In the genomic region with DNA sequence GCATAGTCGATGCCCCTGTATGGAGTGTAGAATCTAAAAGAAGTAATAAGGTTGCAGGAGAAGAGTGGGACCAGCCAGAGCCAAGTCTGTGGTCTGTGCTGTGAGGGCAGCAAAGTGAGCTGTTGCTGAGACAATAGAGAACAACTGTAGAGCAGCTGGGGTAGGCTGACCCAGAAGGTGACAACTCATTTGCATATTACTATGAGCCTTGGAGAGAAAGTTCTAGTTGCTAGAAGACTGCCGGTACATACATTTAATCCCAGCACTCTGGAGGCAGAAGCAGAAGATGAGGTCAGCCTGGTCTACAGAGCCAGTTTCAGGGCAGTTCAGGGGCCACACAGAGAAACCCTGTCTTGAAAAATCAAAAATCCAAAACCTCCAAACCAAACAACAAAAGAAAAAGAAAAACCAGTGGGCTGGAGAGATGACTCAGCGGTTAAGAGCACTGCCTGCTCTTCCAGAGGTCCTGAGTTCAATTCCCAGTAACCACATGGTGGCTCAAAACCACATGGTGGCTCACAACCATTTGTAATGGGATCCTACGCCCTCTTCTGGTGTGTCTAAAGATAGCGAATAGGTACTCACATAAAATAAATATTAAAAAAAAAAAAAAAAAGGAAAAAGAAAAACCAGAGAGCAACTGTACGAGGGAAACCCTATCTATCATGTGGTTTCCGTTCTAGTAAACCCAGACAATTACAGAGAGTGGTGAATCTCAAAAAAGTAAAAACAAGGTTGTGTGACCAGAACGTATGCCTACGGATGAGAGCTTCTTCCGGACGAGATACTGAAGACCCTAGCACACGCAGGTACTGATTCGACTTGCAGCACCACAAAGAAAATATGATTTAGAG, we compare ENCODE assay signal across 8 mouse cellular contexts. TPM values are rescaled to one million over a fixed set of nuclear protein-coding genes. Genes with fewer than 3 reads are reported as not detected.
DNase-seq lines count a peak whose midpoint lies in the region; ATAC-seq lines count a peak whose summit lies in the region.

No protein-coding gene starts in this region.

- H3K9ac ChIP-seq in heart, embryonic 16.5 days (ENCODE audit: low read length), result no peak overlapping the region
- no peak overlapping the region for H3K9ac ChIP-seq in hindbrain, embryonic 16.5 days (ENCODE audit: low read depth, low read length)
- no peak overlapping the region for H3K9ac ChIP-seq in midbrain, embryonic 13.5 days (replicated peaks)

- 41% methylated on average over 13 of the region's 13 CpGs for WGBS in heart, embryonic 16.5 days
- WGBS in hindbrain, embryonic 16.5 days, result 50% methylated on average over 13 of the region's 13 CpGs
- WGBS in midbrain, embryonic 13.5 days, result 48% methylated on average over 13 of the region's 13 CpGs

- H3K27me3 ChIP-seq in heart, embryonic 16.5 days (ENCODE audit: control insufficient read depth, insufficient read depth, low read length), result no peaks in the 10 kb centered on the region
- H3K27me3 ChIP-seq in hindbrain, embryonic 16.5 days (replicated peaks; ENCODE audit: control insufficient read depth, insufficient read depth, low read length), result no peaks in the 10 kb centered on the region
- H3K27me3 ChIP-seq in midbrain, embryonic 13.5 days, result no peaks in the 10 kb centered on the region

- no peaks in the 10 kb centered on the region for H3K36me3 ChIP-seq in heart, embryonic 16.5 days (ENCODE audit: control insufficient read depth, insufficient read depth)
- no peaks in the 10 kb centered on the region for H3K36me3 ChIP-seq in hindbrain, embryonic 16.5 days (ENCODE audit: control insufficient read depth, insufficient read depth, low read length)
- H3K36me3 ChIP-seq in midbrain, embryonic 13.5 days, result no peaks in the 10 kb centered on the region

- no peak for ATAC-seq in heart, embryonic 16.5 days (replicated peaks; ENCODE audit: extremely low read depth, insufficient read depth, low FRiP score)
- ATAC-seq in hindbrain, embryonic 16.5 days, result peak; percentile 20; the same call in 1 of the 2 replicates
- ATAC-seq in midbrain, embryonic 13.5 days, result no peak

- peaks cover 3% of the 10 kb centered on the region; the same call in 1 of the 2 replicates for H3K4me1 ChIP-seq in heart, embryonic 16.5 days (ENCODE audit: control insufficient read depth, insufficient read depth, low read length)
- H3K4me1 ChIP-seq in hindbrain, embryonic 16.5 days (ENCODE audit: control insufficient read depth, insufficient read depth, low read depth, low read length), result peaks cover 3% of the 10 kb centered on the region
- peaks cover 3% of the 10 kb centered on the region; the same call in 1 of the 2 replicates for H3K4me1 ChIP-seq in midbrain, embryonic 13.5 days (replicated peaks)

- no peak for DNase-seq in heart, adult 9 months (ENCODE audit: low spot score in 2 of 2)
- peak; percentile 44 for DNase-seq in NIH3T3 (ENCODE audit: low read depth)
- DNase-seq in adrenal gland, postnatal 4 days (ENCODE audit: low spot score in 2 of 2), result no peak
- no peak for DNase-seq in ovary, postnatal 36 days (ENCODE audit: low spot score)
- no peak for DNase-seq in gastrocnemius, postnatal 25 days

- H3K9me3 ChIP-seq in heart, embryonic 16.5 days (replicated peaks; ENCODE audit: control insufficient read depth, low read length), result no peaks in the 10 kb centered on the region
- no peaks in the 10 kb centered on the region for H3K9me3 ChIP-seq in hindbrain, embryonic 16.5 days (ENCODE audit: control insufficient read depth, low read length)
- no peaks in the 10 kb centered on the region for H3K9me3 ChIP-seq in midbrain, embryonic 13.5 days

- H3K4me2 ChIP-seq in heart, embryonic 16.5 days (ENCODE audit: low read depth, low read length), result peak overlapping the region; percentile 60
- H3K4me2 ChIP-seq in hindbrain, embryonic 16.5 days (ENCODE audit: low read length), result peak overlapping the region; percentile 62
- peak overlapping the region; percentile 48 for H3K4me2 ChIP-seq in midbrain, embryonic 13.5 days (replicated peaks)

- no peak overlapping the region for H3K27ac ChIP-seq in heart, embryonic 16.5 days (ENCODE audit: low read length)
- no peak overlapping the region for H3K27ac ChIP-seq in hindbrain, embryonic 16.5 days (ENCODE audit: low read depth, low read length)
- H3K27ac ChIP-seq in midbrain, embryonic 13.5 days, result no peak overlapping the region

- H3K4me3 ChIP-seq in heart, embryonic 16.5 days (ENCODE audit: low read length), result no peak overlapping the region
- no peak overlapping the region for H3K4me3 ChIP-seq in hindbrain, embryonic 16.5 days (ENCODE audit: low read length)
- no peak overlapping the region for H3K4me3 ChIP-seq in midbrain, embryonic 13.5 days (replicated peaks)

RNA-seq across cellular contexts. Expression of gene Ywhah, which starts 20.3 kb away (rescaled TPM):
- polyA plus RNA-seq in heart, embryonic 16.5 days (2015; fragmentation: Nextera tagmentation; extraction: Ambion mirVana), result 469 and 540 TPM in 2 replicates
- polyA plus RNA-seq in hindbrain, embryonic 16.5 days (2015; fragmentation: Nextera tagmentation; extraction: Ambion mirVana), result 943 and 1,074 TPM in 2 replicates
- 517 and 561 TPM in 2 replicates for polyA plus RNA-seq in midbrain, embryonic 13.5 days (2015; fragmentation: Nextera tagmentation; extraction: Ambion mirVana)
- 100 to 1,000 TPM; 148 to 195 TPM for total RNA-seq in adrenal gland, postnatal 4 days (2021)
- total RNA-seq in gastrocnemius, postnatal 25 days (2021), result 10 to 100 TPM; 54.0 to 54.3 TPM
